Mouse (Mus musculus) layer of hippocampus, adult 18-20 months (tissue): ENCODE results near the gene Hist1h2an. TPM values are rescaled to one million over a fixed set of nuclear protein-coding genes. Genes with fewer than 3 reads are reported as not detected.
"Not testable (repeated sequence)": the region's sequence is repeated elsewhere in the genome, so short reads cannot be mapped to it uniquely, and the experiment has no call there.

ENCODE experiments used
- DNase-seq, 2 experiments: peaks; one replicate each; pipeline ENCODE4 v3.0.0; 2022; ENCODE audit warnings: low spot score in 2 of 2
- long read RNA-seq: library from polyadenylated mRNA; stranded (forward); transcript quantifications from one replicate; pipeline ENCODE4 v2.0.0, GENCODE M21; 2021
- total RNA-seq, 2 experiments: library from RNA; stranded (reverse); gene quantifications; 2 replicates each; pipeline ENCODE4 v1.2.3; 2021

The Hist1h2an gene
- not detected for total RNA-seq
- long read RNA-seq = 0 reads

DNA sequence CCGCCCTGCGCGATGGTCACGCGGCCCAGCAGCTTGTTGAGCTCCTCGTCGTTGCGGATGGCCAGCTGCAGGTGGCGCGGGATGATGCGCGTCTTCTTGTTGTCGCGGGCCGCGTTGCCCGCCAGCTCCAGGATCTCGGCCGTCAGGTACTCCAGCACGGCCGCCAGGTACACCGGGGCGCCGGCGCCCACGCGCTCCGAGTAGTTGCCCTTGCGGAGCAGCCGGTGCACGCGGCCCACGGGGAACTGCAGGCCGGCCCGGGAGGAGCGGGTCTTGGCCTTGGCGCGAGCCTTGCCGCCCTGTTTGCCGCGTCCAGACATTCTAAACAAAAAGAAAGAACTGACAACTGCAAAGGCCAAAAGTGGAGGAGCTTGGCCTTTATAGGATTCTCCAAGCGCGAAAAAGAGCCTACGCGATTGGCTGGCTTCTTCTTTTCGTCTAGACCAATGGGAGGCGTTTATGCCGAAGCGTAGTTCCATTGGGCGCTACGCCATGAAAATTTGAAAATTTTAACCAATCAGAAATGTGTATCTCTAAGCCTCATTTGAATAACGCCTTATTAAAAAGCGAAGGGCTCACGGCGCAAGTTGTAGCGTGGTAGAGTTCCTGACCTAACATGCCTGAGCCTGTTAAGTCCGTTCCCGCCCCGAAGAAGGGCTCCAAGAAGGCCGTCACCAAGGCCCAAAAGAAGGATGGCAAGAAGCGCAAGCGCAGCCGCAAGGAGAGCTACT lies at the start of gene Hist1h2an, which contains the start of gene Hist1h2bp:
Hist1h2an (minus strand) TSS at position 320 of the 731 bp plus-strand sequence.
Hist1h2bp (plus strand) TSS at position 563 of the 731 bp plus-strand sequence.
- peak; percentile 87 to 95 for DNase-seq

DNA sequence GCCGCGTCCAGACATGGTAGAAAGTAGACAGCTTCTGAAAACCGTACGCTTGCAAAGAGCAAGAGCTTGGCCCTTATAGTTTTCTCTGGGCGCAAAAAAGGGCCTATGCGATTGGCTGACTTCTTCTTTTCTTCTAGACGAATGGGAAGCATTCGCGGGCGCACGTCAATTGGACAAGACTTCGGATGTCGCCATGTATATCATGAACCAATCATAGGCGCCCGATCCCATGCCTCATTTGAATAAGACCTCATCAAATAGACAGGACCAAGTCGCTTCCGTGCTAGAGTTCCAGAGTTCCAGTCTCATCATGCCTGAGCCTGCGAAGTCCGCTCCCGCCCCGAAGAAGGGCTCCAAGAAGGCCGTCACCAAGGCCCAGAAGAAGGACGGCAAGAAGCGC lies 46.4 kb upstream of the Hist1h2an start, which contains the start of the genes Hist1h2ap and Hist1h2br:
Hist1h2ap (minus strand) TSS at position 47 of the 400 bp plus-strand sequence.
Hist1h2br (plus strand) TSS at position 283 of the 400 bp plus-strand sequence.
- DNase-seq = not testable (repeated sequence)

DNA sequence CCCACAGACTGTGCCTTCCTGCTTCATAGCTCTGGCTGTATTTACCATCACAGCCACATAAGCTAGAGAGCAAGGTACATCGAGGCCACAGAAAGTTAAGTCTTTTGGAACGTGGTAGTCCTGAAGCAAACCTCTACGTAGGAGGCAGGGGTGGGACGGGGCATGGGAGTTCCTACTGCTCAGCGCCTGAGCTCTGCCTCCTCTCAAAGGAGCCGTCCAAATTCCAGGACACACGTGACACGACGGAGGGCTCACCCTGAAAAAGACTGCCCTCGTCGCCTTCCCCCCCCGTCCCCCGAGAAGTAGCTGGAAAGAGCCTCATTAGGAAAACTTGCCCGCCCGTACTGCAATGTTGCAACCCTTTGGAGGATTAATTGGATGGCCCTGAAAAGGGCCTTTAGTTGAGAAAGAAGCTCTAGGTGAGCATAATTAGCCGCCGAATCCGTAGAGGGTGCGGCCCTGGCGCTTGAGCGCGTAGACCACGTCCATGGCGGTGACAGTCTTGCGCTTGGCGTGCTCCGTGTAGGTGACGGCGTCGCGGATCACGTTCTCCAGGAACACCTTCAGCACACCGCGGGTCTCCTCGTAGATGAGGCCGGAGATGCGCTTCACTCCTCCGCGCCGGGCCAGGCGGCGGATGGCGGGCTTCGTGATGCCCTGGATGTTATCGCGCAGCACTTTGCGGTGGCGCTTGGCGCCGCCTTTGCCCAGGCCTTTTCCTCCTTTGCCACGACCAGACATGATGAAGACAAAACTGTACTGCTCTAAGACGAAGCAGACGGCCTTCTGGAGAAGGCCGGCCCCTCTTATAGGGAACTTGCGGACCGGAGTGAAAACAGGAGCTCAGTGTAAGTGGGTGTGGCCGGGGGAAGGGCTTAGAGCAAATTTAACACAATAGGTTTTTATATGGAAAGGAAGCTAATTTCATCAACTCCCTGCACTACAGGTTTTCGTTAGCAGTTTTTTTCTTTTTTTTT lies 44.7 kb upstream of the Hist1h2an start, which contains the start of gene Hist1h4n:
Hist1h4n (minus strand) TSS at position 779 of the 977 bp plus-strand sequence.
- peak; percentile 29 to 58 for DNase-seq

DNA sequence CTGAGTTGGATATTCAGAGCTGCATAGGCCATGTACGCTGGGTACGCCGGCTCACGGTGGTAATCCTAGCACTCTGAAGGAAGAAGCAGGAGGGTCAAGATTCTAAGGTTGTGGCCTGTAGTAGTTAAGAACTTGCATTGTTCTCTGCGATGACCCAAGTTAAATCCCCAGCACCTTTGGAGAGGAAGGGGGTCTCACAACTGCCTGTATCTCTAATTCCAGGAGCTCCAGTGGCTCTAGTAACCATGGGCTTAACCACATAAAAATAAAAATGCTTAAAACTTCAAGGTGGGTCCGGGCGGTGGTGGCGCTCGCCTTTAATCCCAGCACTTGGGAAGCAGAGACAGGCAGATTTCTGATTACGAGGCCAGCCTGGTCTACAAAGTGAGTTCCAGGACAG lies 43.3 kb upstream of the Hist1h2an start:
- DNase-seq = no peak

DNA sequence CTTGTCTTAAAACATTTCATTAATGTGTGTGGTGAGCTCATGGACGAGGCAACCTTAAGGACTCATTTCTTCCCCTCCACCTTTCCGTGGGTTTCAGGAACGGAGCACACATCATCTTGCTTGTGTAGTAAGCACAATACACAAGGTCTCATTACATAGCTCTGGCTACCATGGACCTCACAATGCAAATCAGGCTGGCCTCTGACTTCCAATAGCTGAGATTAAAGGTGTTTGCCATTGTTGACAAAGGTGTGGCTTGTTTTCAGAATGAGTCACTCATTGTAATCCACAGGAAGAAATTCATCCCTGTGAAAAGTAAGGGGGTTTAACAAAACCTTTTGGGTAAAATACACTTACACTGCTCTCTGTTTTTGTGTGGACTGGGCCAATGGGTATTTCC lies 41.5 kb upstream of the Hist1h2an start:
- no peak for DNase-seq

DNA sequence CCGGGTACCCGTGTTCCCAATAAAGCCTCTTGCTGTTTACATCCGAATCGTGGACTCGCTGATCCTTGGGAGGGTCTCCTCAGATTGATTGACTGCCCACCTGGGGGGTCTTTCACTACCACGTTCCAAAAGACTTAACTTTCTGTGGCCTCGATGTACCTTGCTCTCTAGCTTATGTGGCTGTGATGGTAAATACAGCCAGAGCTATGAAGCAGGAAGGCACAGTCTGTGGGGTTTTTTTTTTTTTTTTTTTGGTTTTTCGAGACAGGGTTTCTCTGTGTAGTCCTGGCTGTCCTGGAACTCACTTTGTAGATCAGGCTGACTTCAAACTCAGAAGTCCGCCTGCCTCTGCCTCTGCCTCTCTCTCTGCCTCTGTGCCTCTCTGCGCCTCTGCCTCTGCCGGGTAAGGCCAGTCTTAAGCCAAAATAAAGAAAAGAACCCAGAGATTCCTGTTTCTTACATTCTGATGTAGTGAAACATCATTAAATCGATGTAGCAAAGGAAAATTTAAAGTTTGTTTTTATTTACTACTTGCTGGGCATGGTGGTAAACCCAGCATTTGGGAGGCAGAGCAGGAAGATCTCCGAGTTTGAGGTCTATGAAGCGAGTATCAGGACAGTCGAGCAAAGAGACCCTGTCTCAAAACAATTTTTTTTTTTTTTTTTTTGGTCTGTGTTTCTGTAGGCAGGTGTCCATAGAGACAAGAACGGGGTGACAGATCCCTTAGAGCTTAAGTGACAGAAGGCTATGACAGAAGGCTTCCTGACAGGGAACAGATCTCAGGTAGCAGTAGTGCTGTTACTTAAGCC lies 33.3 kb upstream of the Hist1h2an start:
- not testable (repeated sequence) for DNase-seq

DNA sequence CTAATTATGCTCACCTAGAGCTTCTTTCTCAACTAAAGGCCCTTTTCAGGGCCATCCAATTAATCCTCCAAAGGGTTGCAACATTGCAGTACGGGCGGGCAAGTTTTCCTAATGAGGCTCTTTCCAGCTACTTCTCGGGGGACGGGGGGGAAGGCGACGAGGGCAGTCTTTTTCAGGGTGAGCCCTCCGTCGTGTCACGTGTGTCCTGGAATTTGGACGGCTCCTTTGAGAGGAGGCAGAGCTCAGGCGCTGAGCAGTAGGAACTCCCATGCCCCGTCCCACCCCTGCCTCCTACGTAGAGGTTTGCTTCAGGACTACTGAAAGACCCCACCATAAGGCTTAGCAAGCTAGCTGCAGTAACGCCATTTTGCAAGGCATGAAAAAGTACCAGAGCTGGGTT lies 25.1 kb upstream of the Hist1h2an start:
- not testable (repeated sequence) for DNase-seq

DNA sequence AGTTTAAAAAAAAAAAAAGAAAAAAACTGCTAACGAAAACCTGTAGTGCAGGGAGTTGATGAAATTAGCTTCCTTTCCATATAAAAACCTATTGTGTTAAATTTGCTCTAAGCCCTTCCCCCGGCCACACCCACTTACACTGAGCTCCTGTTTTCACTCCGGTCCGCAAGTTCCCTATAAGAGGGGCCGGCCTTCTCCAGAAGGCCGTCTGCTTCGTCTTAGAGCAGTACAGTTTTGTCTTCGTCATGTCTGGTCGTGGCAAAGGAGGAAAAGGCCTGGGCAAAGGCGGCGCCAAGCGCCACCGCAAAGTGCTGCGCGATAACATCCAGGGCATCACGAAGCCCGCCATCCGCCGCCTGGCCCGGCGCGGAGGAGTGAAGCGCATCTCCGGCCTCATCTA lies 24.5 kb upstream of the Hist1h2an start, which contains the start of gene Hist1h4m:
Hist1h4m (plus strand) TSS at position 208 of the 400 bp plus-strand sequence.
- DNase-seq = peak; percentile 25 to 60

DNA sequence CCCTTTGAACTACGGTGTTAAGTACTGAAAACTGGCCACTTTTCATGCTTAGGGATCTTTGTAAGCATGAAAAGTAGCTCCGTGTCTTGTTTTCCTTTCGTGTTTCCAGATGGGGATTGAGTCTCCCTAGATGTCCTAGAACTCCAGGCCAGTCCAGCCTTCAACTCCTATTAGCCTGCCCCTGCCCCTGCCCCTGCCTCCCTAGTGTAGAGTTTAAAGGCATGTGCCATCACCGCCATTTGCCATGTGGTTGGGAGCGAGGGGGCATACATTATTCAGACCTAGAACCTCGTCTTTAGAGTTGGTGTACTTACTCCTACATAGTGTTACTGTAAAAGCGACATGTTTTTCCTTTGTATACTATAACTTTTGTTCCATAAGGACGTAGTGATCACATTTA lies 24.1 kb upstream of the Hist1h2an start:
- DNase-seq = not testable (repeated sequence)

DNA sequence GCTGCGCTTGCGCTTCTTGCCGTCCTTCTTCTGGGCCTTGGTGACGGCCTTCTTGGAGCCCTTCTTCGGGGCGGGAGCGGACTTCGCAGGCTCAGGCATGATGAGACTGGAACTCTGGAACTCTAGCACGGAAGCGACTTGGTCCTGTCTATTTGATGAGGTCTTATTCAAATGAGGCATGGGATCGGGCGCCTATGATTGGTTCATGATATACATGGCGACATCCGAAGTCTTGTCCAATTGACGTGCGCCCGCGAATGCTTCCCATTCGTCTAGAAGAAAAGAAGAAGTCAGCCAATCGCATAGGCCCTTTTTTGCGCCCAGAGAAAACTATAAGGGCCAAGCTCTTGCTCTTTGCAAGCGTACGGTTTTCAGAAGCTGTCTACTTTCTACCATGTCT lies 23.1 kb upstream of the Hist1h2an start, which contains the start of the genes Hist1h2bq and Hist1h2ao:
Hist1h2bq (minus strand) TSS at position 125 of the 400 bp plus-strand sequence.
Hist1h2ao (plus strand) TSS at position 393 of the 400 bp plus-strand sequence.
- DNase-seq = not testable (repeated sequence)

DNA sequence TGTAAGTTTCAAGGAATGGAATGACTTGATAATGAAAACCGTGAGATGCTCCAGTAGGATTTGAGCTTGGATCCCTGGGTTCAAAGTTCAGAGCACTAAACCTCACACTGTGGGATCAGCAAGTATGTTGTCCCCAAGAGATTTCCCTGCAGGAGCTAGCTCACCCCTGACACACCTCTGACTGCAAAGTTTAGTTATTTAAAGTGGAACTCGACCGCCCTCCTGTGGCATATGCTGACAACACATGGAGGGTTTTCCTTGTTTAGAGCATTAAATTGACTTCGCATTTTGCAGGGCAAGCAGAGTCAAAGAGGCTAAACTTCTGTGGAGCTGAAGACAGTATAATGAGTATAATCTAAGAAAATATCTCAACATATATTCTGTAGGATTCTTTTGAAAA lies 16.0 kb upstream of the Hist1h2an start:
- DNase-seq = not testable (repeated sequence)

DNA sequence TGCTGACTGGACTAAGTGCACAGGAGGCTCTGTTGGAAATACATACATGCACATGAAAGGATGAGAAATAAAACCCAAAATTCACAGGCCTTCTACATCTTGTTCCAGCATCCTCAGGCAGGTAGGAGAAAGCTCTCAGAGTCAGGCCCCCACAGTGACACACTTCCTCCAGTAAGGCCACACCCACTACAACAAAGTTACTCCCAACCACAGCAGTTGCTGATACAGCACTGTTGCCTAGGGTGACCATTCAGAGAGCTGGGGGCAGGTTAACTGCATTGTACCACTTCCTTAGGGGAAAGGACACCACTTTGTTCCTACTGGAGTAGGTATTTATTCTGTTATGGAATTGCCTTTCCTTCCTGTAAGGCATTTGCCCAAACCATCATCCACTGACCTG lies 10.1 kb upstream of the Hist1h2an start:
- DNase-seq = not testable (repeated sequence)

DNA sequence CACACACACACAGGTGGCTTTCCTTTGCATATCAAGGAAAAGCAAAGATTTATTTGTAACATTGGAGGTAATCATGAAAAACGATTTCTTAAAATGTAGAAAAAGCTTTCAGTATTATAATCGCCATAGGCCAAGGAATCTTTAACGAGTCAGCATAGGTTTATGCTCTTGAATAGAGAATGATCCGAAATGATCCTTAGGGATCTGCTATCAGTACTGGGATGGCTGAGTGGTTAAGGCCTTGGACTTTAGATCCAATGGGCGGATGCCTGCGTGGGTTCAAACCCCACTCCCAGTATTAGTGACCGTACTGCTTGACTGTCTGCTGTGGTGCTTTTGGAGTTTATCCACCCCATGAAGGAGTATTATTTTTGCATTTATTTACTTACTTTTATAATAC lies 8.6 kb upstream of the Hist1h2an start:
- no peak for DNase-seq

DNA sequence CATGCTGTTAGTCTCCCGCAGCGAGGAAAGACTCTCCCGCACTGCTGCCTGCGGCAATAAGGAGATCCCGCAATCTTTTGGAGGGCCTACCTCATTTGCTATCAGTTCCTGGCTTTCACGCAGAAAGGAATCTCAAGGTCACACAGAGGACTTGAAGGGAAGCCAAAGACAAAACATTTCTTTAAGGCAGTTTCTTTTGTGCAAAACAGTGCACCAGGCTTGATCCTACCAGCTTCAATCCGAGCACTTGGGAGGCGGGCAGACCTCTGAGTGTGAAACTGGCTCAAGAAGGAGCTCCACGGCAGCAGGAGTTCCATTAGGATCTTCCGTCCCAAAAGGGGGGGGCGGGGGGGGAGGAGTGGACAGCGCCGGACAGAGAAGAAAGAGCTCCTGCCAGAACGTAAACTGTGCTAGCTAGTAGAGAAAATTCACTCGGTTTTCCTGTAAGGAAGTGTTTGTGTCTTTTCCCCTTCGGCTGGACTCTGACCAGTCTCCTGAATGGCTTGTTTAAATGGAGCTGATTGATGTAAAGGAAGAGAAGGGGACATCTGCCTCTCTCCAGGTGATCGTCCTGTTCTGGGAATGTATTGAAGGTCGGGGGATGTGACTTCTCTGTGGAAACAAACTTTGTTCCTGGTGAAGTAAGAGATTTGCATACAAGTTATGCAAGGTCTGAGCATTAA lies 3.7 kb upstream of the Hist1h2an start:
- DNase-seq = no peak

DNA sequence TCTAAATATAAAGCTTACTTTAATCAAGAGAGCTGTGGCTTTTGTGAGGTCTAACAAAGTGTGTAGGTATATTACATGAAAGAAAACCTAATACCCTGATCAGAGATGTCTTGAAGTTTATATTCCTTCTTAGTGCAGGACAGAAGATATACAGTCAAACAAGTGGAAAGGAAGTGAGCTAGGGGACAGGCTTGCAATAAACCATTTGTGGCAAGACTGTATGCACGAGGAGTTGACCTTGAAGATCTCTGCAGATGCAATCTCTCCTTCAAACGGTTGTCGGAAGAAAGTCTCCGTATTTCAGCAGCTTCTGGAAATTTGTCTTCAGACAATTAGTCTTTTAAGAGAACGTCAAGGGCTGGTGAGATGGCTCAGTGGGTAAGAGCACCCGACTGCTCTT lies 2.9 kb upstream of the Hist1h2an start:
- DNase-seq = no peak

DNA sequence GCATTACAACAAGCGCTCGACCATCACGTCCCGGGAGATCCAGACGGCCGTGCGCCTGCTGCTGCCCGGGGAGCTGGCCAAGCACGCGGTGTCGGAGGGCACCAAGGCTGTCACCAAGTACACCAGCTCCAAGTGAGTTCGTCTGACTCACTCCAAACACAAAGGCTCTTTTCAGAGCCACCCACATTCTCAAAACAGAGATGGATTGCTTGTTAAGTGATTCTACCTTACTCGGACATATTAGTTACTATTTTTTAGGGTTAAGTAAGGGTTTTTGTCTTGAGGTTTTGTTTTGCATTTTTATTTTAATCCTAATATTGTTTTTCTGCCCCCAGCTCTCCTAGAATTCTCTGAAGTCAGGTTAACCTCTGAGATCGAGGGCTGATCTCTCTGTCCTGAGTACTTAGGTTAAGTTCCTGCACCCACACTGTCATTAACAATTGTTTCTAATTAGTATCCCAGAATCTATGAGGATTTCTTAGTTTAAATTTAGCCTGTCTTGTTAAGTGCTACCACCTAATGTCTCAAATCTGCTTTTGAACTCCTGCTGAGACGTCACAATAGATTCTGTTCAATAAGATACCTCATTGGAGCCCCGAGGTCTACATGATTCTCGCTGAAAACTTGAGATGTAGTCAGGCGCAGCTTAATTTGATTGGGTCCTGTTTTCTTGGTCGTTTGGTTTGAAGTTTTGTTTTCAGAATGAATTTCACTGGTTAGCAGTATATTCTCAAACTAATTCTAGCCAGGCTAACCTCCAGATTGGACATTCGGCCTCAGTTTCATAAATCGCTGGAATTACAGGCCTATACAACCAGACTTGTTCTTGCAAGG lies 959 bp upstream of the Hist1h2an start:
- DNase-seq = no peak

DNA sequence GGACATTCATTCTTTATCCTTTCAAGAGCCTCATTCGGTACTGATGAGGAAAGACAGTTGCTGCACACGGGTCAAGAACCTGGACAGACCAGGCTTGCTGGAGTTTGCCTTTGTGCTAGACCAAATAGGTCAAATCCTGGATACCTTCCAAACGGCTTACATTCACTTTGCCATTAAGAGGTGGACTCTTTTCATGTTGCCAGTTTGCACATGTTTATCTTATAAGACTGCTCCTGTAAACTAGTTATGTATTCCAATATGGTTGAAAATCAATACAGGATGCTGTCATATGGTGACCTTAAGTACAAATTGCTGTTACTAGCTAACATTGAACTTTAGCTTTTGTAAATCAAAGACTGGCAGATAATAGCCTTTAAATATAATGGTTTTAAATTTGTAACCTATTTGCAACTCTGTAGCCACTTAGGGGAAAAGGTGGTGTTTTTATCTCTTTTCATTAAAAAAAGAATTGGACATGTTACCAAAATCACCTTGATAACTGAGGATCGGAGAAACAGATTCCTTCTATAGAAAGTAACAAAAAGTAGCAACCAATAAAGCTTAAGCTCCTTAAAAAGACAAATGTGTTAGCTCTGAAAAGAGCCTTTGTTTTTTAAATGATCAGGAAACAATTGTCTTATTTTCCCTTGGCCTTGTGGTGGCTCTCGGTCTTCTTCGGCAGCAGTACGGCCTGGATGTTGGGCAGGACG lies 674 bp downstream of the Hist1h2an start:
- DNase-seq = no peak

DNA sequence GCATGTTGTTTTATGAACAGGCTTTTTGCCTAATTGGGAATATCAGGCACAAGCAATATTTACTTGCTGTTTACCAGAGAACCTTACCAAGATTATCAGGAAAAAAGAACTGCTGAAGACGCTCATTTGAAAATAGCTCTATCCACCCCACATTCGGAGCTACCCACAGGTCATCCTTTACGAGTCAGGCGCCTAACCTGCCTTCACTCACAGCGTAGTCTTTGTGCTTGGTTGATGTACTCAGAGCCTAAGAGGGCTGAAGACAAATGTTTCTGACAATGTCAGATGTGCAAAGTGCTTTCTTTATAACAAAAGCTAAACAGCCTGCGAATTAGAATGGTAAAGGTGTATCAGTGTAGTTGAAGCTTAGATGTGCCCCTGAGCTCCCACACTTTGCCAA lies 2.7 kb downstream of the Hist1h2an start:
- no peak for DNase-seq
